Mouse (Mus musculus) gastrocnemius, adult 2 months (tissue): ENCODE measurements at regions not wholly inside any gene's neighbourhood (a gene's known extent, or its start where the extent isn't known, plus 50 kb on each side); places are given as distances from the start of the nearest gene placed in this dataset.
"Not testable (repeated sequence)": the region's sequence is repeated elsewhere in the genome, so short reads cannot be mapped to it uniquely, and the experiment has no call there.

Source experiments
- DNase-seq: peaks from one replicate; pipeline ENCODE4 v3.0.0; 2022
- H3K27ac ChIP-seq: fragments of 200-600 bp; 2 replicates; pipeline ENCODE4 v1.8.1; 2022; ENCODE audit warnings: mild to moderate bottlenecking
- H3K4me3 ChIP-seq: fragments of 200-600 bp; 2 replicates; pipeline ENCODE4 v1.8.1; 2022; ENCODE audit warnings: mild to moderate bottlenecking, moderate library complexity
- CTCF ChIP-seq: fragments of 200-600 bp; IDR thresholded peaks from 2 replicates; pipeline ENCODE4 v1.8.1; 2022; ENCODE audit warnings: antibody characterized with exemption, mild to moderate bottlenecking, moderate library complexity
- intact Hi-C: fragments of 180-260 bp; cut with DNase I; formaldehyde crosslinking; loops from one replicate; pipeline ENCODE4 v1.15.1; 2025

DNA sequence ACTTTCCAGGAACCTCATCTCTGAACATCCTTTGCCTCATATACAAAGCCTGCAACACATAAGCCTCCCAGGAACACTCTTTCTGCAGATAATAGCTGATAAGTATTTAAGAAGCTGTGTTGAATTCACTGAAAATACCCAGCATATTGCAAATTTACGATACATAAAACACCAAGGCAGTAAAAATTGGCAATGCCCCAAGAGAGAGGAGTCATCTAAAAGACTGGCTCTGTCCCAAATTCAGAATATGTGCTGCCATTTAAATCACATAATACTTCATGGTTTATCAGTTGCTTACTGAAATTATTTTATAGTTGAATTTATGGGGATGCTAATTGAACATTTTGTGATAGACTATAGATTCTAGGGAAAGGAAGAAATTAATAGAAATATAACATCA, 172.3 kb upstream of the Fbxl7 start:
- no peak for DNase-seq
- Histone ChIP-seq H3K27ac (no peak overlapping the region), H3K4me3 (no peak overlapping the region)
- no peak for TF ChIP-seq CTCF
- intact Hi-C loops, result no loop called here

DNA sequence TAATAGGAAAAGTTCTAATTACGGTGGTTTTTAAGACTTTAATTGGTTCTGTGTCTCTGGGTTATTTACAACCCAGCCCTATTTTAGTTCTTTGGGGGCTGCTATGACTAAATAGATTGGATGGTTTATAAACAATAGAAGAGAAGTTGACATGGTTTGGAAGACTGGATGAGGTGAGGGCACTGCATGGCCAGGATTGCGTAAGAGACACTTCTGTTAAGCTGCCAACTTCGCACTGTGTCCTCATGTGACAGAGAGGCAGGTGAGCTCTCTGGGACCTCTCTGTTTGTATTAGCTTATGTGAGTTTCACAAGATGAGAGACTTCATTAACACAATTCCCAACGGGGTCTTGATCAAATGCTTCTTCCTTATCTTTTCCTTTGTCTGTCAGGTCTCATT, 182.5 kb upstream of the Fbxl7 start:
- Histone ChIP-seq H3K4me3 (no peak overlapping the region), H3K27ac (no peak overlapping the region)
- intact Hi-C loops, result no loop called here
- no peak for DNase-seq
- no peak for TF ChIP-seq CTCF

DNA sequence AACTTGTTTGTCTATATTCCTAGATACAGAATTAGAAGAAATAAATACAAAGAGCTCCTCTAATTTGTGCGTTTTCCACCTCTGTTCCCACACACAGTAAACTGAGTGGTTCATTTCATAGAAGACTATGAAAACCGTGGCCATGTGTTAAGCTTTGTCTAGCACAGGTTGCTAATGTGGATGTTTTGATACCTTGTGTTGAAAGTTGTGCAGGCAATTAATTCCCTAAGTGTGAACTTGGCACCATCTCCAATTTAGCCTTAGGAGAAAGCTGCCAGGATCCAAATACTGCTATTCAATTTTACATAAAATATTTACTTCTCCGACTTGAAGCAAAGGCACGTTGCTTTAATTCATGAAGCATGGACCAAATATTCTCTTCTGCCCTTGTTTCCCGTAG, 187.4 kb upstream of the Fbxl7 start:
- TF ChIP-seq CTCF, result no peak
- Histone ChIP-seq H3K27ac (no peak overlapping the region), H3K4me3 (no peak overlapping the region)
- no peak for DNase-seq
- intact Hi-C loops, result no loop called here

DNA sequence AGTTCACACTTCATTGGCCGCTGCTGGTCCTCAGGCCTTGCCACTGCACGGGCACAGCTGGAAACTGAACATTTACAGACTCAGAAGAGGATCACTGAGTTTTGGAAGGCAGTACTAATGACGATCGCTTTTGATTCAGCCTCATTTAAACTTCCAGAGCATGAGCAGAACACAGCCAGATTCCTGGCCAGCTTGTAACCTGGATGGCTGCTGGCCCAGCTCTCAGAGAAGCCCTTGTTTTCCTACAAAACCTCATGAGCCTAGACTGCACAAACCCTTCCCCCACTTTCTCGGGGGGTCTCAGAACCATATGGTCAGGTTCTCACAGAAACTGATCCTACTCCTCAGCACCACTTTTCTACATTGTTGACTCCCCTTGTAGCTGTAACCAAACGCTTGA, 188.2 kb upstream of the Fbxl7 start:
- Histone ChIP-seq H3K27ac (no peak overlapping the region), H3K4me3 (no peak overlapping the region)
- no peak for DNase-seq
- intact Hi-C loops, result no loop called here
- TF ChIP-seq CTCF, result no peak

DNA sequence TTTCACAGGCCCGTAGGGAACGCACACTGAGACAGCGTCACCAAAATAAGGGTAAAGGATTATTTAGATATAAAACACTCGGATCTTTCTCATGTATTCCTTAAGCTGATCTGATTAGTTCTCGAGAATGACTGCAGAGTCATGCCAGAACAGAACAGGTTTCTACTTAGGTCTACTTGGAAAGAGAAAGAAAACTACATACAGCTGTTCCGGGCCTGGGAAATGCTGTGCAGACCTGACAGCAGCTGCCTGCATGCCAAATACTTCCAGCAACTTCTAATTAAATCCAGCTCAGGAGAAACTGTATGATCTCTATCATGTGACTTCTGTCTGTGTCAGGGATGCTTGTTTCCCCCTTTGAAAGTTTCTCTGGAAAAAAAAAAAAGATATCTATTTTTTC, 193.8 kb upstream of the Fbxl7 start:
- DNase-seq, result no peak
- intact Hi-C loops, result no loop called here
- Histone ChIP-seq H3K4me3 (no peak overlapping the region), H3K27ac (no peak overlapping the region)
- TF ChIP-seq CTCF, result no peak

DNA sequence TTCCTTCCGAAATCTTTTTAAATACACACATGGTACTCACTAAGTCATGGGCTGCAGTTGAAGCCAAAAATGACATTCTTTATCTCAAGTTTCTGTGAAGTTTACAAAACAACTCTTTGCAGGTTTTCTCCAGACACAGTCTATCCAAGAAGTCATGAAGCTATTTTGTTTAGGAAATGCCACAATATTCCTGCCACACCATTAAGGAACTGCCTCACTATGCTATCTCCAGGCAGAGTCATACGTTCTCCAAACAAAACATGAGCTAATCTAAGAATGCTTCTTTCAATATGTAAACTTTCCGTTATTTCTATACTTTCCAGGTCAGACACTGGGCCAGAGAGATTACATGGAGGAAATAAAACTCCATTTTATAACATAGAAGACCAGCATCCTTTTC, 198.7 kb upstream of the Fbxl7 start:
- no peak for DNase-seq
- intact Hi-C loops, result no loop called here
- H3K4me3 ChIP-seq, result no peak overlapping the region
- no peak overlapping the region for H3K27ac ChIP-seq
- no peak for TF ChIP-seq CTCF

DNA sequence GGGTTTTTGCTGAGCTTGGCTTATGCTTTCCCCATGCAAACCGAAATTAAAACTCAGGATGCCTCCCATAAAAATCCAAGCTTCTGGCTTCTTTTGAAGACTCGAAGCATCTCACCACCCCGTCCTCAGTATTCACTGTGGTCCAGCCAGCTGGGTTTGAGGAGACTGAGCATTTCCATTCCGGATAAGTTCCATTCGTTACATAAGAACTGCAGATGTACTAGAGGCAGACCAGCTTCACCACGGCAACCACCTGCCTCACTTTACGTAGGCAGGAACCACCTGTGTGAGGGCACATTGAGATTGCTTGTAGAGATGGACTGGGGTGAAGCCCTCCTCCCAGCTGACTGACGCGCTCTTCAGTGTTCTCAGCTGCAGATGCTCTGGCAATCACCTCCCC, 199.9 kb upstream of the Fbxl7 start:
- Histone ChIP-seq H3K27ac (no peak overlapping the region), H3K4me3 (no peak overlapping the region)
- no peak for DNase-seq
- intact Hi-C loops, result no loop called here
- TF ChIP-seq CTCF, result no peak

DNA sequence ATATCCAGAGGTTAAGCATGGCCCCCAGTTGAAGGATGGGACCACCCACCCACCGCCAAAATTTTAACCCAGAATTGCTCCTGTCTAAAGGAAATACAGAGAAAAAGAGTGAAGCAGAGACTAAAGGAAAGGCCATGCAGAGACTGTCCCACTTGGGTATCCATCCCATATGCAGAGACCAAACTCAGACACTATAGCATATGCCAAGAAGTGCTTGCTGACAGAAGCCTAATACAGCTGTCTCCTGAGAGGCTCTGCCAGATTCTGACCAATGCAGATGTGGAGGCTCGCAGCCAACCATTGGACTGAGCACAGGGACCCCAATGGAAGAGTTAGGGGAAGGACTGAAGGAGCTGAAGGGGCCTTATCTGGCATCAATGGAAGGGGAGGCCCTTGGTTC, 206.2 kb upstream of the Fbxl7 start:
- H3K4me3 ChIP-seq, H3K27ac ChIP-seq, DNase-seq, intact Hi-C loops: not testable (repeated sequence)

DNA sequence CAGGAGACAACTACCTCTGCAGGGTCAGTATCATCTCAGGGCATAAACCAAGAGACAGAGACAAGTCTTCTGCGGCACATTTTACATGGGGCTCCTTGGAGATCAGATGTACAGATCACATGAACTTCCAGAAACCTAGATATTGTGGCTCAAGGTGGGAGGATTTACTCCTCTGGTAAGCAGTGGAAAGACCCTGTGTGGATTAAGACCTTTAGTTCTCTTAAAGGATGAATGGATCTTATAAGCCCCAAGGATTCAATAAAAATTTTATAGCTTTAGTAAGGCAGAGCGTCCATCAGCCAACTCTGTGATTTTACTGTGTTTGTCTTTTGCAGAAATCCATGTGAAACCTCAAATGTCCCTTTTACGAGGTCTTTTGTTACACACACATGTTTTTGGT, 213.8 kb upstream of the Fbxl7 start:
- Histone ChIP-seq H3K27ac (no peak overlapping the region), H3K4me3 (no peak overlapping the region)
- intact Hi-C loops, result no loop called here
- DNase-seq, result no peak
- TF ChIP-seq CTCF, result no peak

DNA sequence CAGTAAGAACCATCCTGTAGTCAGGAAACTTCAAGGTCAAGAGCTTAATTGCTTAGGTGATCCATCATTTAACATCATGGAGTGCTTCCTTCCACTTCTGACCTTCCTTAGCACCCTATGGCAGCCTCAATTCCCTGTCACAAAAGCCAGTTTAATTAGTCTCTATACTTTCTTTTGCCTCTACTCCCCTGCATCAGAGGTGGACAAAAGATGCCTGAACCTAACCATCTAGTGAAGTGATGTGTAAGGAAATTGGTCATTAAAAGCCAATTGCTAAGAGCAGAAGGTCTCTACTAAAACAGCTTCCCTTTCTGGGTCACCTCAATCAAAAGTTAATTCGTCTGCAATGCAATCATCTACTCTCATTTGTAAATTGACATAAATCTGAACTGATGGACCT, 234.3 kb upstream of the Fbxl7 start:
- no peak for TF ChIP-seq CTCF
- no peak overlapping the region for H3K27ac ChIP-seq
- H3K4me3 ChIP-seq, result no peak overlapping the region
- DNase-seq, result no peak
- intact Hi-C loops, result no loop called here

DNA sequence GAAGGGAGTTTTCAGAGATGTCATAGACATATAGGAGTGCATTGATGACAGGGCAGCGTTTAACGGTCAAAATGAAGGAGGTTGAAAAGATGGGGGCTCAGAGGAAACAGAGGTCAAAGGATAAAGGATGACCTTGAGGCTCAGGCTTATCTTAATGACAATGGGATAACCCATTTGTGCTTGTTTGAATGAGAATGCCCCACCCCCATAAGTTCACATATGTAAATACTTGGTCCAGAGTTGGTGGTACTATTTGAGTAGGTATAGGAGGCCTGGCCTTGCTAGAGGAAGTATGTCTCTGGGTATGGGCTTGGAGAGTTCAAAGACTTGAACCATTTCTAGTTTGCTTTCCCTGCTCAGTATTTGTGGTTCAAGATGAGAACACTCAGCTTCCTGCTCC, 237.4 kb upstream of the Fbxl7 start:
- no peak overlapping the region for H3K4me3 ChIP-seq
- no peak for TF ChIP-seq CTCF
- DNase-seq, result no peak
- no peak overlapping the region for H3K27ac ChIP-seq
- intact Hi-C loops, result no loop called here

DNA sequence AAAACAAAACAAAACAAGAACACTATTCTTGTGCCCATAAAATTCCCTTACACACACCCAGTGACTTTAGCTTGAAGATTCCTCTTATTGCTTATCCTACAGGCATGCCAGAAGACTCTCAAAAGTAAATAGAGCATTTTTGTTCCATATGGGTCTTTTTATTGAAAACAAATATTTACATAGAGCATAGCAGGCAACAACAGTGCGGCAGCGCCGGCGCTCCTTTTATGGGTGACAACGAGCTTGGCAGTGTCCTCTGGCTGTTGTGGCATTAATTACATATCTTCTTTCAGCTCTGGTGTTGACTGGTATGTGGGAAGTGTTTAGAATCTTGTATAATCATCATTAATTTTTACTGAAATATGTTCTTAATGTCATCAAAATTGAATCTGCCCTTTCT, 242.2 kb upstream of the Fbxl7 start:
- Histone ChIP-seq H3K27ac (no peak overlapping the region), H3K4me3 (no peak overlapping the region)
- DNase-seq, result no peak
- no peak for TF ChIP-seq CTCF
- intact Hi-C loops, result no loop called here

DNA sequence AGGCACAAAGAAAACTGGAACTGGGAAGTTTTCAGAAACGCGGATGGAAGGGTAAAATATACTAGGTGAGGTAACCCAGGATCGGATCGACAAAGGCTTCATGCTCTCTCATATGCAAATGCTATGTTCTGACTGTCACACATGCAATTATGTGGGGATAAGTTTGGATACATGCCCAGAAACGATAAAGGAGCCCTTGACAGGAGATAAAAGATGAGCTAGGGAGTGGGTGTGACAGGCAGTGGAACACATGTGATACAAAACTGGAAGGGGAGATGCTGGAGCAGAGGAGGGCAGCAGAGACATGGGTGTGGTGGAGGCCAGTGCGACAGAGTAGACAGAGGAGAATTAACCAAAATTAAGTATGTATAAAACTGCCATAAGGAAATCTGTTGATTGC, 250.5 kb upstream of the Fbxl7 start:
- no peak for TF ChIP-seq CTCF
- intact Hi-C loops, result no loop called here

DNA sequence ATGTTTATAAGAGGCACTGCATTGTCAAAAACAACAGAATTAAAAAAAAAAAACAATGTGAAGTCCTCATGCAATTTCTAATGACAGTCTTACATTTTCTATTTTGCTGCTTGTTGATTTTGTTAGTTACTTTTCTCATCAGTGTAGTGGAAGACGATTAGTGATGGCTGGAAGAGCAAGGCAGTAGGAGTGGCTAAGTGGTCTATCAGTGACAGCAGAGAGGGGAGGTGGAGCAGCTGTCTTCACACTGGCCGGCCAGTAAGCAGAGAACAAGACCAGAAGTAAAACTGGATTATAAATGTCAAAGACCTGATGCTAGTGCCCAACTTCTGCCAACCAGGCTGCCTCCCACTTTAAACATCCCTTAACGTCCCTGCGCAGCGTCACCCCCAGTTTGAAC, 265.6 kb upstream of the Fbxl7 start:
- DNase-seq, result no peak
- no peak for TF ChIP-seq CTCF
- intact Hi-C loops, result no loop called here
- Histone ChIP-seq H3K4me3 (no peak overlapping the region), H3K27ac (no peak overlapping the region)

More for the DNA sequence above, 250.5 kb upstream of the Fbxl7 start:
- Histone ChIP-seq H3K27ac (no peak overlapping the region), H3K4me3 (no peak overlapping the region)
- no peak for DNase-seq

DNA sequence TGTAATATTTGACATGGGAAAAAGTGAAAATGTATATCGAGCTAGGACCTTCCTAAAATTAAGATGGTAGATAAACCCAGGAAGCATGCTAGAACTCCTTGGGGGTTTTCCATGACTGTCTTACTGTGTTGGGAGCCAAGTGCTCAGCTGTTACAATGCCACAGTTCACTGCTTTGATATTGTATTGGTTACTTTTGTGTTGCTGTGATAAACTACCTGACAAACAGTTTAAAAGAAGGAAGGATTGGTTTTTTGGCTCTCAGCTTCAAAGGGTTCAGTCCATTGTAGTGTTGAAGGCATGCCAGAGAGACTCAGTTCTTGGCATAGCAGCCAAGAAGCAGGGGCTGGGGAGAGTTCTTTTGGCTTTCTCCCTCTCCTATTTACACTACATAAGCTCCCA, 272.1 kb upstream of the Fbxl7 start:
- TF ChIP-seq CTCF, result no peak
- DNase-seq, result no peak
- intact Hi-C loops, result no loop called here
- no peak overlapping the region for H3K4me3 ChIP-seq
- no peak overlapping the region for H3K27ac ChIP-seq
